Mouse (Mus musculus) E14TG2a.4 (cell line): Measurements from ENCODE around the gene Dync2h1.
A peak's percentile ranks its signal among the peaks of the same experiment; 100 is the strongest.

ENCODE experiments used
- H3K27me3 ChIP-seq: 2 replicates; pipeline ENCODE4 v1.6.1; 2014; ENCODE audit warnings: low read length, control low read depth; ENCODE audit not compliant: insufficient read depth
- H3K36me3 ChIP-seq: 2 replicates; pipeline ENCODE4 v1.6.1; 2014; ENCODE audit warnings: low read length, control low read depth; ENCODE audit not compliant: insufficient read depth
- H3K4me1 ChIP-seq: replicated peaks from 2 replicates; pipeline ENCODE4 v1.6.1; 2014; ENCODE audit warnings: low read depth, low read length, control low read depth
- H3K4me3 ChIP-seq: replicated peaks from 2 replicates; pipeline ENCODE4 v1.5.1; 2014; ENCODE audit warnings: mild to moderate bottlenecking, low read length
- H3K9me3 ChIP-seq: 2 replicates; pipeline ENCODE4 v1.6.1; 2014; ENCODE audit warnings: low read length, control low read depth
- CTCF ChIP-seq: conservative IDR thresholded peaks from 2 replicates; pipeline ENCODE4 v1.5.1; 2014; ENCODE audit warnings: low read length
- NANOG ChIP-seq: IDR thresholded peaks from 2 replicates; pipeline ENCODE4 v1.6.1; 2014; ENCODE audit warnings: borderline replicate concordance, low read length, mixed read lengths
- POU5F1 ChIP-seq: IDR thresholded peaks from 2 replicates; pipeline ENCODE4 v1.6.1; 2014; ENCODE audit warnings: low read length, borderline replicate concordance

Gene Dync2h1

DNA sequence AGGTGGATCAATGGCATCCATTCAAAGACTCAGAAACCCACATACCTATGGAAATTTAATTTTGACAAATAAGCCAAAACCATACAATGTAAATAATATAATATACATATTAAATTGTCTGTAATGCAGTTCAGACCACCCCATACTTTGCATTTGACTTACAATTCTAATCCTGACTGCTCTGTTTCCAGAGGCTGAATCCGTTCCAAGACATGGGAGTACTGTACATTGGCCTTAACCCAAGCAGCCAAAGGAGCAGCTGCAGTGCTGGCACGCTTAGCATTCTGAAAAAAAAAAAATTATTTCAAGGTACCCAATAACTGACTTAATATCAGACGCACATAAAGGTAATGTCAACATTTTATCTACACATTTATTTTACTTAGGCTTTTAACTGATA, 113.4 kb downstream of the Dync2h1 start:
- H3K4me3 ChIP-seq: no peak overlapping the region
- TF ChIP-seq CTCF (no peak), POU5F1 (no peak), NANOG (no peak)
- no peaks in the 10 kb centered on the region for H3K36me3 ChIP-seq
- H3K9me3 ChIP-seq: no peaks in the 10 kb centered on the region
- no peaks in the 10 kb centered on the region for H3K4me1 ChIP-seq
- no peaks in the 10 kb centered on the region for H3K27me3 ChIP-seq

DNA sequence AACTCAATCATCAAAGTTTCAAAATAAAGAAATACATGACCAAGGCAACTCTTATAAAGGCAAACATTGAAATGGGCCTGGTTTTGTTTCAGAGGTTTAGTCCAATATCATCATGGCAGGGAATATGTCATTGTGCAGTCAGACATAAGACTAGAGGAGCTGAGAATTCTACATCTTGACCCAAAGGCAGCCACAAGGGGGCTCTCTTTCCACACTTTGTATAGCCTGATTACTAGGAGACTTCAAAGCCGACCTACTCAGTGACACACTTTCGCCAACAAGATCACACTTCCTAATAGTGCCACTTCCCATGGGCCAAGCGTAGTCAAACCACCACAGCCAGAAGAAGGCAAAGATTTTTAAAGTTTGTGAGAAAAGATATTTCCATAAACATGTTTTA, 133.7 kb downstream of the Dync2h1 start:
- TF ChIP-seq POU5F1 (no peak), NANOG (no peak), CTCF (peak; percentile 31)
- Histone ChIP-seq H3K4me1 (peaks cover 3% of the 10 kb centered on the region; the same call in 1 of the 2 replicates), H3K4me3 (no peak overlapping the region), H3K9me3 (no peaks in the 10 kb centered on the region), H3K36me3 (no peaks in the 10 kb centered on the region), H3K27me3 (no peaks in the 10 kb centered on the region)

DNA sequence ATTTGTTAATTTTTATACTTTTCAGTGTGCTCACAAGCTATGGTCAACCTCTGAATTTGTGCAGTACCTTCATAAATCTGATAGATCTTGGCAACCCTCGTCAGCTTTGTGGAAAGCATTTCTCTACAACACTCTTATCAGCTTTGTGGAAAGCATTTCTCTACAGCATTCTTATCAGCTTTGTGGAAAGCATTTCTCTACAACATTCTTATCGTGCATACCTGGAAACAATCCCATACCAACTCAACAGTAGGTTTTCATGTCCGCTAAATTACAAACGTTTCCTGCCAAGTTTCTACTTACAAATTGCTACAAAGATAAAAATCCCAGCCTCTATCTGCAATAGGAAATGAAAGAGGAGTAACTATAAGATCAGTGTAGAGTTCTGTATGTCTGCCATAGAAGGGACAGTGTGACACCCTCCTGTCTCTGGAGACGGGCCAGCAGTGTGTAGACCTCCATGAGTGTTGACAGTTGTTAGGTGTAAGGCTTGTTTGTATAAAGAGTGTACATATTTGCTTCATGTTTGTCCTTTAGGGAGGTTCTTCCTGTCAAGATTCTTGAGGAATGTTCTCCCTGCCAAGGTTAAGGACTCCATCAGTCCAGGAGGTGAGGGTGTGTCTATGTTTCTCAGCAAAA, 141.5 kb downstream of the Dync2h1 start:
- peaks cover 3% of the 10 kb centered on the region; the same call in 1 of the 2 replicates for H3K4me1 ChIP-seq
- no peaks in the 10 kb centered on the region for H3K36me3 ChIP-seq
- H3K9me3 ChIP-seq: no peaks in the 10 kb centered on the region
- H3K4me3 ChIP-seq: no peak overlapping the region
- TF ChIP-seq CTCF (no peak), POU5F1 (no peak), NANOG (no peak)
- no peaks in the 10 kb centered on the region for H3K27me3 ChIP-seq

DNA sequence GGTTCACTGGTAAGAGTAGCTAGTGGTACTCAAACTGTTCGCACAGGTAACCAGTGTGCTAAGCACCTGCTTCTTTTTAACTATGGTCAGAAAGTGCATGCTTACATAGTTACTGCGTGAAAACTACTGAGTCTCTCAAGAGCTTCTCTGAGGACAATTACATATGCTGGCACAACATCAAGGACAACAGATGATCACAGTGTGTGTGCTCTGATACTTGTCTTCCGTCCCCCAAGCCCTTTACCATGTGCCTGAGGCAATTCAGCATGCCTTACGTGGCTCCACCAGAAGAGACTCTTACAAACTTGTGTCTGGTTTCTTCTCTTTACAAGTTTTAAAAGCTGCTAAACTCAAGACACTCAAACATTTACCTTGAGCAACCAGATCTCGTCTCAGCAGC, 143.0 kb downstream of the Dync2h1 start:
- Histone ChIP-seq H3K27me3 (no peaks in the 10 kb centered on the region), H3K36me3 (no peaks in the 10 kb centered on the region), H3K4me1 (no peaks in the 10 kb centered on the region), H3K4me3 (no peak overlapping the region), H3K9me3 (no peaks in the 10 kb centered on the region)
- TF ChIP-seq NANOG (no peak), CTCF (no peak), POU5F1 (no peak)

DNA sequence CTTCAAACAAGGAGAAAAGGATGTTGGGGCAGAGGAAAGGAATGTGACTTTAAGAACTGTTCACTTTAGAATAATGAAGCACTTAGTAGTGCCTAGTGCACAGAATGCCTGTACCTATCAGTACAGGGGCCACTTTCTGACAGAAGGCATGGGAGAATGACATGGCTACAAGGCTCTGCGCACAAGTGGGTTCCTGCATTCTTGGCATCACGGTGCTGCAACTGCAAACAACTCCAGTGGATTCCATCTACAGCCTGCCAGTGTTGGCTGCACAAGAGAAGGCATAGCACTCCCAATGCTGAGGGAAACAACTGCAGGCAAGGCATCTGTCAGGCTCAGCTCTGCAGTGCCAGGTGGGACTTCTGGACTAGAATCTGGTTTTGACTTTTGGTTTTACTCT, 151.7 kb downstream of the Dync2h1 start:
- no peaks in the 10 kb centered on the region for H3K27me3 ChIP-seq
- TF ChIP-seq NANOG (no peak), POU5F1 (no peak), CTCF (no peak)
- no peaks in the 10 kb centered on the region for H3K36me3 ChIP-seq
- no peak overlapping the region for H3K4me3 ChIP-seq
- H3K4me1 ChIP-seq: no peaks in the 10 kb centered on the region
- no peaks in the 10 kb centered on the region for H3K9me3 ChIP-seq

DNA sequence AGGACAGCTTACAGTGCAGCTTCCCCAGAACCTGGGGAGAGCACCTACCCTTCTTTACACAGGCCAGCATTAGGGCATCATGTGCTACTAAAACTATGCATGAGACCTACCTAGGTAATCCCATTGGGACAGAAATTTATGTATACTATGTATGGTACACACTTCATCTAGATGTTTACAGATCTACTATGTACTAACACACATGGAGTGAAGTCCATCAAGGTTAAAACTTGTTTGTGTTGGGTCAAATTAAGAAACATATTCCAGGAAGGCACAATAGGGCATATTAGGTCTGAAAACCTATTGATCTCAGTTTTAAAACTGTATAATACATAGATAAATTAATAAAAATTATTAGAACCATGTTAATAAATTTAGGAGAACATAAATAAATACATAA, 168.6 kb downstream of the Dync2h1 start:
- Histone ChIP-seq H3K27me3 (no peaks in the 10 kb centered on the region), H3K9me3 (no peaks in the 10 kb centered on the region), H3K4me3 (no peak overlapping the region), H3K36me3 (no peaks in the 10 kb centered on the region), H3K4me1 (no peaks in the 10 kb centered on the region)
- no peak for TF ChIP-seq NANOG
- no peak for TF ChIP-seq CTCF
- no peak for TF ChIP-seq POU5F1

DNA sequence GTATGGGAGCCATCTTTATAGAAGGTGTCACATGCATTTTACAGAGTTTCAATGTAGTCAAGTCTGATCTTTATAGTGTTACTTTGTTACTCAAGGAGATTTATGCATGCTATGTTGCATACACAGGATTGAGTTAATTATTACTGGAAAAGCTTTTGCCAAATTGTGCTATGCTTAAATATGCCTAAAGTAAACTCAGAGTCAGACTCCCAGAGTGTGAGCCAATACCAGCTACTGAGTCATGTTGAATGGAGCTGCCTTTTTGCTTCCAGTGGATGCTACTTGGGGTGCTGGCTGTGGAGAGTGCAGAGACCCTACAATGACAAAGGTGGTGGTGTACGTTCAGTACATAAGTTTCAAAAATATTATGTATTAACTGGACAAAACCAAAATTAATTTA, 169.5 kb downstream of the Dync2h1 start:
- TF ChIP-seq CTCF: no peak
- no peak for TF ChIP-seq NANOG
- TF ChIP-seq POU5F1: no peak
- H3K4me3 ChIP-seq: no peak overlapping the region
- H3K9me3 ChIP-seq: no peaks in the 10 kb centered on the region
- no peaks in the 10 kb centered on the region for H3K4me1 ChIP-seq
- H3K27me3 ChIP-seq: no peaks in the 10 kb centered on the region
- H3K36me3 ChIP-seq: no peaks in the 10 kb centered on the region

DNA sequence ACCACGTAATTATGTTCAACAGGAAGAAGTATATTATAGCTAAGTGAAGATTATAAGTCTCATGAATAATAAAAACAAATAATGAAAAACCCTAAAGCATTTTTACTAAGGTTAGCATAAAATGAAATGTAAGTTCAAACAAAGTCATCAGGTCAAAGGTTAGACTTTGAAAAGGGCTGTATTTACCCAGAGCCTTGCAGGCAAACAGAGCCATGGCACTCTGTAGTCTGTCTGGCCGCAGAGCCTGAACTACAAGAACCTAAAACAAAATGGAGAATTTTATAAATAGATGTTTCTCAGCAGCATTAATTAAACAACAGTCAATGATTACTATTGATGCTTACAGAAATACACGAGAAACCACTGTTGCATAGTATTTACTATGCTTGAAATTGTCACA, 174.5 kb downstream of the Dync2h1 start:
- Histone ChIP-seq H3K4me3 (no peak overlapping the region), H3K36me3 (no peaks in the 10 kb centered on the region)
- TF ChIP-seq NANOG (no peak), CTCF (no peak), POU5F1 (no peak)

DNA sequence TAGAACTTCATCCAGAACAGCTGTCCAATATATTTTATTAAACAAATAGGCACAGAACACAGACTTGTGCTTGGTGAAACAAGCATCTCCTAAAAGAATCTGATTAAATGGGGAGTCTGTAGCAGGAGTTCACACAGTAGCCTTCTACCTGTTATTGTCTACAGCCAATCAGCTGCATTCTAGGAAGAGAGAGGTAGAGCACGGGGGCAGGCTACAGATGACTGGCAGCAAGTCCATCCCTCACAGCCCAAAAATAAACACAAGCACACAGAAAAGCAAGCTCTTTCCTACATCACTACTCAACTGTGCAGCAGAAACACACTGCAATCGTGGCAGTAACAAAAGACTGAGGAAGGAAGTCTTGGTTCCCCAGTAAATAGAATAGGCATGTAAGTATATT, 189.4 kb downstream of the Dync2h1 start:
- H3K9me3 ChIP-seq: no peaks in the 10 kb centered on the region
- no peaks in the 10 kb centered on the region for H3K36me3 ChIP-seq
- H3K4me3 ChIP-seq: no peak overlapping the region
- H3K27me3 ChIP-seq: no peaks in the 10 kb centered on the region
- TF ChIP-seq CTCF (no peak), NANOG (no peak), POU5F1 (no peak)
- H3K4me1 ChIP-seq: no peaks in the 10 kb centered on the region

More for the DNA sequence above, 174.5 kb downstream of the Dync2h1 start:
- no peaks in the 10 kb centered on the region for H3K4me1 ChIP-seq
- H3K27me3 ChIP-seq: no peaks in the 10 kb centered on the region
- no peaks in the 10 kb centered on the region for H3K9me3 ChIP-seq
